Mouse (Mus musculus): Measurements from ENCODE around the gene Tmigd3. TPM values are rescaled to one million over a fixed set of nuclear protein-coding genes. Genes with fewer than 3 reads are reported as not detected.

Gene Tmigd3
- total and polyA plus RNA-seq, 3 experiments, result 0.27 to 0.36 TPM; not detected in 1

DNA sequence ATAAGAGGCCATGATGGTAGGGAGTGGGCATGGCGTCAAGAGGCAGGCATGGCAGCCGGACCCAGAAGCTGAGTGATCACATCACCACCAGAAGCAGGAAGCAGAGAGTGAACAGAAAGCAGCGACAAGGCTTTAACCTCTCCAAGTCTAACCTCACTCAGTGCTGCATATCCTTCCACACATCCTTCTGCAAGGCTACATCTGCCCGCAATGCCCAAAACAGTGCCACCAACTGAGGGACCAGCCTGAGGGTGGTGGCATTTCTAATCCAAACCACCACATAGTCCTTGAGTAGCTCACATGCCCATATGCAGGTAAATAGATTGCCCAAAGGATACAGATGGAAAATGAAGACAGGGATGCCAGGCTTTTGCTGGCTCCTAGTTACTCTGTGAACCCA lies 38.3 kb downstream of the Tmigd3 start:
- no peaks in the 10 kb centered on the region for H3K79me2 ChIP-seq (ENCODE audit: control insufficient read depth, insufficient read depth, low read length, poor library complexity)
- no peak overlapping the region for H3K4me3 ChIP-seq (ENCODE audit: control insufficient read depth in 1 of 2, insufficient read depth in 1 of 2, low read depth in 2 of 2, low read length in 2 of 2)
- H3K9ac ChIP-seq (ENCODE audit: control insufficient read depth, low read depth, low read length, poor library complexity, severe bottlenecking), result no peak overlapping the region
- no peak overlapping the region for H3K27ac ChIP-seq (ENCODE audit: control insufficient read depth, low read depth, low read length)
- DNase-seq (ENCODE audit: low read depth, low spot score), result no peak
- H3K9me3 ChIP-seq (replicated peaks; ENCODE audit: insufficient read depth, low read length), result no peaks in the 10 kb centered on the region
- peaks cover 0 to 43% of the 10 kb centered on the region in 2 experiments; a peak in 2 of 4 replicates for H3K36me3 ChIP-seq (ENCODE audit: control insufficient read depth in 1 of 2, insufficient read depth in 2 of 2, low read length in 2 of 2)
- no peak for TF ChIP-seq JUND (IDR thresholded peaks at IDR 0.05; ENCODE audit: low read depth, low read length)
- no peak for TF ChIP-seq ZNF384 (IDR thresholded peaks at IDR 0.05; ENCODE audit: low read depth, low read length)
- no peak for TF ChIP-seq EP300 (IDR thresholded peaks at IDR 0.05; ENCODE audit: low read depth in 1 of 2, low read length in 2 of 2)
- TF ChIP-seq UBTF (IDR thresholded peaks at IDR 0.05; ENCODE audit: borderline replicate concordance, insufficient read depth, low read depth, low read length), result no peak
- TF ChIP-seq CHD1 (IDR thresholded peaks at IDR 0.05; ENCODE audit: low read depth, low read length), result no peak
- no peak for TF ChIP-seq NELFE (IDR thresholded peaks at IDR 0.05; ENCODE audit: low read depth, low read length)
- no peak for TF ChIP-seq ZC3H11A (IDR thresholded peaks at IDR 0.05; ENCODE audit: low read depth, low read length)
- no peak for TF ChIP-seq TAL1 (IDR thresholded peaks at IDR 0.05; ENCODE audit: low read length)
- TF ChIP-seq POLR2A (IDR thresholded peaks at IDR 0.05; ENCODE audit: control insufficient read depth in 1 of 2, insufficient read depth in 1 of 2, low read depth in 1 of 2, low read length in 2 of 2, poor library complexity in 1 of 2), result no peak
- TF ChIP-seq TCF12 (IDR thresholded peaks at IDR 0.05; ENCODE audit: low read depth, low read length), result no peak
- no peak for TF ChIP-seq POLR2AphosphoS2 (IDR thresholded peaks at IDR 0.05; ENCODE audit: low read length)
- no peak for TF ChIP-seq ZKSCAN1 (IDR thresholded peaks at IDR 0.05; ENCODE audit: low read depth, low read length)
- H3K4me1 ChIP-seq (ENCODE audit: control insufficient read depth in 1 of 2, insufficient read depth in 2 of 2, low read length in 2 of 2), result peaks cover 22 to 45% of the 10 kb centered on the region in 2 experiments
- no peaks in the 10 kb centered on the region for H3K27me3 ChIP-seq (ENCODE audit: control insufficient read depth in 1 of 2, insufficient read depth in 2 of 2, low read length in 2 of 2)

GRCm38 (mm10) chr3:105910519-105911190 lies 40.0 kb downstream of the Tmigd3 start:
- no peak for DNase-seq (ENCODE audit: low read depth, low spot score)
- Histone ChIP-seq H3K4me1 (ENCODE audit: control insufficient read depth in 1 of 2, insufficient read depth in 2 of 2, low read length in 2 of 2) (peaks cover 28 to 42% of the 10 kb centered on the region in 2 experiments), H3K27me3 (ENCODE audit: control insufficient read depth in 1 of 2, insufficient read depth in 2 of 2, low read length in 2 of 2) (no peaks in the 10 kb centered on the region), H3K27ac (ENCODE audit: control insufficient read depth, low read depth, low read length) (no peak overlapping the region), H3K36me3 (ENCODE audit: control insufficient read depth in 1 of 2, insufficient read depth in 2 of 2, low read length in 2 of 2) (peaks cover 0 to 39% of the 10 kb centered on the region in 2 experiments; a peak in 2 of 4 replicates), H3K4me3 (ENCODE audit: control insufficient read depth in 1 of 2, insufficient read depth in 1 of 2, low read depth in 2 of 2, low read length in 2 of 2) (no peak overlapping the region), H3K79me2 (ENCODE audit: control insufficient read depth, insufficient read depth, low read length, poor library complexity) (no peaks in the 10 kb centered on the region), H3K9ac (ENCODE audit: control insufficient read depth, low read depth, low read length, poor library complexity, severe bottlenecking) (no peak overlapping the region), H3K9me3 (replicated peaks; ENCODE audit: insufficient read depth, low read length) (no peaks in the 10 kb centered on the region)
- TF ChIP-seq MEF2A (IDR thresholded peaks at IDR 0.05; ENCODE audit: extremely low read depth, insufficient replicate concordance, low read depth, low read length, poor library complexity, severe bottlenecking) (no peak), CHD2 (IDR thresholded peaks at IDR 0.05; ENCODE audit: low read length) (no peak), MYB (IDR thresholded peaks at IDR 0.05; ENCODE audit: low read depth, low read length) (no peak), CTCF (IDR thresholded peaks at IDR 0.05 in 2 of 3, conservative IDR thresholded peaks at IDR 0.05 in 1 of 3; ENCODE audit: control insufficient read depth in 1 of 3, insufficient read depth in 1 of 3, low read depth in 2 of 3, low read length in 3 of 3, poor library complexity in 1 of 3, severe bottlenecking in 1 of 3) (no peak), MXI1 (IDR thresholded peaks at IDR 0.05; ENCODE audit: low read depth, low read length) (no peak), ELF1 (IDR thresholded peaks at IDR 0.05; ENCODE audit: low read depth, low read length) (no peak), TCF12 (IDR thresholded peaks at IDR 0.05; ENCODE audit: low read depth, low read length) (no peak), TBP (IDR thresholded peaks at IDR 0.05; ENCODE audit: low read depth, low read length) (no peak), ZMIZ1 (IDR thresholded peaks at IDR 0.05; ENCODE audit: low read depth, low read length) (no peak), KAT2A (conservative IDR thresholded peaks at IDR 0.05; ENCODE audit: low read depth, low read length) (no peak), MAFK (IDR thresholded peaks at IDR 0.05; ENCODE audit: borderline replicate concordance, low read depth, low read length) (no peak), NELFE (IDR thresholded peaks at IDR 0.05; ENCODE audit: low read depth, low read length) (no peak), UBTF (IDR thresholded peaks at IDR 0.05; ENCODE audit: borderline replicate concordance, insufficient read depth, low read depth, low read length) (no peak), BHLHE40 (IDR thresholded peaks at IDR 0.05; ENCODE audit: borderline replicate concordance, low read depth, low read length) (no peak), CHD1 (IDR thresholded peaks at IDR 0.05; ENCODE audit: low read depth, low read length) (no peak)
